Mouse (Mus musculus): ENCODE measurements at regions not wholly inside any gene's neighbourhood (a gene's known extent, or its start where the extent isn't known, plus 50 kb on each side); places are given as distances from the start of the nearest gene placed in this dataset.

DNA sequence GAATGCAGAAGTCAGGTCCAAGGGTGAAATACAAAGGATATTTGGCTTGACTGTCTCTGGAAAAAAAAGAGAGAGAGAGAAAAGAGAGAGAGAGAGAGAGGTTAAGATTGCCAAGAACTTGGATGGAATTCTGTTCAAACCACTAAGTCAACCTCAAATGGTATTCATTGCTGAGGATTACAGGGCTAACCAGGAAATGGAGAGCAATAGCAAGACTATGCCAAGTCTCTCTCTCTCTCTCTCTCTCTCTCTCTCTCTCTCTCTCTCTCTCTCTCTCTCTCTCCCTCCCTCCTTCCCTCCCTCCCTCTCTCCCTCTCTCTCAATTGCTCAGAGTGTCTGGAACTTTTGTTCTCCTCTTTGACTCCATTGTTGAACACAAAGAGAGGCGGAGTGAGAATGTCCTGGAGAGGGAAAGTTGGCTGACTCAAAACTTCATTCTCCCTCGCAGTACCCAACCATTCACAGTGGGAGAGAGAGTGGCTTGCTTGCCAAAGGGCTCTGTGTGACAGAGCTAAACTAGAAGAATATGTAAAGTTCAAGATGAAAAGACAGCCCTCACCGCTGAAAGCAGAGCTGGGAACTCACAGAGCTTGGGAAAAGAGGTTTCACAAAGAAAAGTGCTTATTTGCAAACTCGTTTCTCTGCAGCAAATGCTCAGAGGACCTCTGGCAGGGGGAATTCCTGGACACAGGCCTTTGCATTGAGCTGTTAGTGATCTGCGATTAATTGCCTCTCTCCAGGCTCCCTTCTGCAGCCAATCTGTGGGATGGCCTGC is 487.1 kb upstream of the Cdh11 start:
- no peak for DNase-seq

DNA sequence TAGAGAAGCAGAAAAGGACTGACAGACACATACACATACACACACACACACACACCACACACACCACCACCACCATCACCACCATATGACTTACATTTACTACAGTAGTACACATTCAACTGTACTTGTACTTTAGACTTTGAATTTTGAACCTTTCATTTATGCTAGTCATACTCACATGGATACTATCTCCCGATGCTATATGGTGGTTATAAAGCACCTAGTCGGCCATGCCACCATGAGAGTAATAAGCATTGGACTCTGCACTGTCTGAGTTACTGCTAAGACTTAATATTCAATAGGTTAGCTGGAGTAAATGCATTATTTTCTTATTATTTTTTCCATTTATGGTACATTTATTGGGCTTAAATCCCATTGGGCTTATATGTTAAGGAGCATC is 488.0 kb upstream of the Cdh11 start:
- no peak for DNase-seq

DNA sequence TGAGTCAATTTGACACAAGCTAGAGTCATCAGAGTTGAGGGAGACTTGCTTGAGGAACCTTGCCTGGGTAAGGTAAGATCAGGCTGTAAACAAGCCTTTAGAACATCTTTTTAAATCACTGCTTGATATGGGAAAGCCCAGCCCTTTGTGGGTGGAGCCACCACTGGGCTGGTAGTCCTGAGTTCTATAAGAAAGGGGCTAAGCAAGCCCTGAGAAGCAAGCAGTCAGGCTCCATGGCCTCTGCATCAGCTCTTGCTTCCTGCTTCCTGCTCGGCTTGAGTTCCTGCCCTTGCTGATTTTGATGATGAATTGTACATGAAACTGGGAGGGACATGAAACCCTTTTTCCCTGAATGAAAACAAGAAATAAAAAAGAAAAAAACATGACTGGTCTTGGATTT is 496.4 kb upstream of the Cdh11 start:
- DNase-seq: no peak

DNA sequence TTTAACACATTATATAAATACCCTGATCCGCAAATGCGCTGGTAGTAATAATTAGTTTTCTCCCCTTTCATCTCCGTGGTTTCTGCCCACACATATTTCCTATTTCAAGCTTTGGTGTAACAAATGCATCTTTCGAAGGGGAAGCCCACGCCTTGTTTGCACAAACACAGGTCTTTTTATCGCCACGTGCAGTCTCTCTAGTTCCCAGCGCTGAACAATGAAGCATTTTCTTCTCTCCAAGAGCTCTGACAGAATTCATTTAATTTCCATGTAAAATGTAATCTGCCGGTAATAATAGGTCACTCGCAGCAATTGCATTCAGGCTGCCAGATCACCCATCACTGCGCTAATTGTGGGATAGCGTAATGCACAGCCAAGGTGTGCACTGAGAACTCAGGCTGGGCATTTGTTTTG is 503.1 kb upstream of the Cdh11 start:
- DNase-seq: no peak

DNA sequence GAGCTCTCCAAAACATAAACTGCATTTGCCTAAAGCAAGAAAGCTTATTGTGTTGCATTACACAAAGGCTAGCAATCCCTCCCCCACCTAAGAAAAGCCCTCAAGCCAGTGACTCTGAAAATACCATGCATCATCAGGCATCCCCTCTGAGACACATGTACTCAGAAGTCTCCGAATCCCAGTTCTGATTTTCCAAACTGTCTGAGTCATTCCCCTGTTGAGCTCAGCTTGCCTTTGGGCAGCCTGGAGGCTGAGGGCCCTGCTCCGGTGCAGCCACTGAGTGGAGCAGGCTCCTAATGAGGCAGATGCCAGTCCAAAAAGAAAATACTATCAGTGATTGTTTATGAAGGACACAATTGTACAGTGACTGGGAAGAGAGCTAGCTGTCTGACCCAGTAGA is 507.5 kb upstream of the Cdh11 start:
- no peak for DNase-seq

DNA sequence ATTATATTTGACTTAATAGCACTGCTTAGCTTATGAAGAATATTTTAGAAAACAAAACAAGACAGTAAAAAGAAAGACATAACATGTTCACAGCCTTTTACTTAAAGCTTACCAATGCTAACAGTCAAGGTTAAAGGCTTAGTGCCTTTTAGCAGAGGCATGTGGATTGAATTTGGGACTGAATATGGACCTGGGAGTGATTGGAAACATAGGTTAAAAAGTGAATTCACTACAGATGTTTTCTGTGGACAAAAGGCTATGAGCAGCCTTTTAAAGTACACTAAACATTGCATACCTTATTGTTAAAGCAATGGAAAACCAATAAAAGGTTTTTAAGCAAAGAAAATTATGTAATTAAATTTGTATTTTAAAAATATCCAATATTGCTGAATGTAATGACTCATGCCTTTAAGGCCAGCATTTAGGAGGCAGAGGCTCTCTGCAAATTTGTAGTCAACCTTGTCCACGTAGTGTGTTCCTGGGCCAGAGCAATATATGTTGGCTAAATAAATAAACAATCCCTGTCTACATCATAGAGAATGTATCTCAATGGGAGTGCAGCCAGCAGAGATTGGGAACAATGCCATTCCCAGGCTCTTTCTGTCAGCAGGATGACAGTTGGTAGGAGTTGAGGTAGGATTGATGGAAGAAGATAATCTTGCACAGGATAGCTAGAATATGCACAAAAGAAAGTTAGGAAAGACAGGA is 521.2 kb upstream of the Cdh11 start:
- no peak for DNase-seq

DNA sequence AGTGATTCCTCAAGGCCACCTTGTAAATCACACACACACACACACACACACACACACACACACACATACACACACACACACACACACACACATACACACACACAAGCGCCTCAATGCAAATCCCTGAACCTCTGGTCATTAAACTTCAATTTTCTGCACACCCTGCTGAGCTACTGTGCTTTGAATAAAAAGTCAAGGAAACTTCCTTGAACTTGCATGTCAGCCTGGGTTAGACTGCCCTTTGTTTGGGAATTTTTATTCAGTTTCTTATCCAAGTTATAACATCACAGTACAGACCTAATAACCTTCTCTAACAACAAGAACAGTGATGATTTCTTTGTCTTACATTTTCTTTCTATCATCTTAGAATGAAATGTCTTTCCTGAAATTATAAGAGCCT is 528.1 kb upstream of the Cdh11 start:
- no peak for DNase-seq

DNA sequence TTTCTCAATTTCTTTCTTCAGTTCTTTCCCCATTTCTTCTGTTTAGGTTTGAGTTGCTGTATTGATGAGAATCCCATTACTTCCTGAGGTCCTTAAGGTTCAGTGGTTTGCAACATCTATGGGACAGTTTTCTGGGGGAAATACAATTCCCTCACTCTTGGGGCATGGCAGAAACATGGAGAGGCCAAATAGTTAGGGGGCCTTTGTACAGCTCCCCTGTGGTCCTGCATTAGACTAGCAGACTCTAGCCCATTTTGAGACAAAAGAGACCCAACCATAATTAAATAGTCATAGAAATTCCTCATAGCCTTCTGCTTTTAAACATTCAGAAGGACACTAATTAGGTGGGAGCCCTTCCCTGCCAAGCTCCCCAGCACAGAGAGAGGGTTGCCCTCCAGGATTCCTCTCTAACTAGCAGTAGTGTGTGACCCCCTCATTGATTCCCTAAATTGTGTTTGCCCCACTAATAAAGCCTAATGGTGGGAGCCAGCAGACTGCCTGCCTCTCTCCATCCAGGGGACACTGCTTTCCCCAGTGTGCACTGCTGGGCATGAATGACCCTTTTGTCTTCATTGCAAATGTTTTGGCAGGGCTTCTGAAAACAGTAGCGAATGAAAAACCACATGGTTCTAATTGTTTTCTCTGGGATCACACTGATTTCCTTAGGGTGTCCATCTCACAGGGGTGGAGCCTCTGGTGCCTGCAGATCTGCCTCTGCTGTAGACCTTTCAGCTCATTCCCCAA is 529.0 kb upstream of the Cdh11 start:
- DNase-seq: no peak

DNA sequence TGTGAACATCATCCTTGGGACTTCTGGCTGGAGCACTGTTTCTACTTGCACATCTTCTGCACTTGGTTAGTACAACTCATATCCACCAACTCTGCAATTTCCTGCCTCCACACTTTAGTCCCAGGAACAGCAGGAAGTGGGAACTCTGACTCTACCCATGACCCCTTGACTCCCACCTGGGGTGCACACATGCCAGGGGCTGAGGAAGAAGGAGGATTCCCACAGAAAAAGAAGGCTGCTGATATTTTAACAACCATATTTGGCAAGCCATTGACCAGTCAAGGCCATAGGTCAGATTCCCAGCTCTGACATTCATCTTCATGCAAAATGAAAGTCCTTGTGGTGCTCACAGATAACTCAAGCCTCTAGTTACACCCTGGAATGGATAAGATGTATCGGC is 530.3 kb upstream of the Cdh11 start:
- DNase-seq: no peak

DNA sequence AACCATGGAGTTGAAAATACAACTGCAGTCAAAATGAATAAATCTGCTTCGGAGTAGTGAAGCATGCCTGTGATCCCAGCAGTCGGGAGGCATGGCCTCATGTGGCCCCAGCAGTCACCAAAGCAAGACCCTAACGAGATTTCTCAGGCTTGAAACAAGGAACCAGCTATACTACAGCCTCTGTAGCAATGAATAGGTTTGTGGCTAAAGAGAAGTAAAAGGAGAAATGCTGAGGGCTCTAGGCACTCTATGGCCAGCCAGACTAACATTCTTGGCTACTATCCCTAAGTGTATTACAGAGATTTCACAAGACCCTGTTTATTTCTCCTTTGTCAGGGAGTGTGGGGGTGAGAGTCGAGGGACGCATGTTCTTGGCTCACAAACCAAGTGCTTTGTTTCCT is 531.2 kb upstream of the Cdh11 start:
- DNase-seq: peak; percentile 11

DNA sequence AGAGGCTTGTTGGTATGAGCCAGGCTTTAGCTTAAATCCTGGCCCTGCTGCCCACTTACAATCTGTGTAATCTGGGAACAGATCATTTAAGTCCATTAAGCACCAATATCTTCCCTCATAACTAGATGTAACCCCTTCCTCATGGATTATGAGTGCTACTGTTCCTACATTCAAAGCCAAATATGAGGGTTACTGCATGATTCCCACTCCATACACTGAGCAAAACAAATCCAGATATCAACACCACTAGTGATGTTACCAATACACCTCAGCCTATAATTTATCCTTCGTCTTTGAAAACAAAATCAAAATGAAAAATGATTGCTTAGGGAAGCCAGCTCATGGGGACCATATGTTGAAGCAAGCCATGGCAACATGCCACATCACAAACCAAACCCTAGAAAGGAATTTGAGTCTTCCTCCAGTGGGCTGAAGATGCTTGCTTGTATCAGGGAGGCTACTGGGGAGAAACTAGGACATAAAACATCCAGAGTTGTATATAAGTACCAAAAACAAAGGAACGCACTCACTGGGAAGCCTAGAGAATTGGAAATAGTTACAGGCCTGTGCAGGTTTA is 531.8 kb upstream of the Cdh11 start:
- no peak for DNase-seq

DNA sequence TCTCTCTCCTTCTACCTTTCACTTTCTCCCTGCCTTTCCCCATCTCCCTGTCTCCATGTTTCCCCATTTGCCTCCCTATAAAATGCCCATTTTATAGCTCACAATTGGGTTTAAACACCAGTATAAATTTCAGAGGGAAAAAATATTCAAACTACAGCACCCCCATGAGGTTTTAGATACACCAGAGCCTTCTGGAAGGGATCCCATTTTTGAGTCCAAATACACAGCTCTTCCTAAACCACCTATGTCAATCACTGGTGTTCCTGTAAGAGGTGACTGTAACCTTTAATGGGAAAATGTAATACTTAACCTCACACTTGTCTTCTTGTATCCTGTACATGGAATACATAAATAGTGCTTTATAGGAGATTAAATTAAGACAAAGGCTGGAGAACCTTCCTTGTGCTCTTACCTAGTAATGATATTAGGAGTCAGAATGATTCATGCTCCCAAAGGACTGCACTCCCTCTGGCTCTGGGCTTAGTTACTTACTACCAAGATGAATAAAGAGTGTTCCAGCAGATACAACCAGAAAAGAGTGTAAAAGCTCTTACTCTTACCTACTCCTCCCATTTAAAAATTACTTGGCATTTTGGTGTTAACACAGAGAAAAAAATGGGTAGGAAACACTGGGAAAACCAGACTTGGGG is 538.7 kb upstream of the Cdh11 start:
- DNase-seq: no peak

DNA sequence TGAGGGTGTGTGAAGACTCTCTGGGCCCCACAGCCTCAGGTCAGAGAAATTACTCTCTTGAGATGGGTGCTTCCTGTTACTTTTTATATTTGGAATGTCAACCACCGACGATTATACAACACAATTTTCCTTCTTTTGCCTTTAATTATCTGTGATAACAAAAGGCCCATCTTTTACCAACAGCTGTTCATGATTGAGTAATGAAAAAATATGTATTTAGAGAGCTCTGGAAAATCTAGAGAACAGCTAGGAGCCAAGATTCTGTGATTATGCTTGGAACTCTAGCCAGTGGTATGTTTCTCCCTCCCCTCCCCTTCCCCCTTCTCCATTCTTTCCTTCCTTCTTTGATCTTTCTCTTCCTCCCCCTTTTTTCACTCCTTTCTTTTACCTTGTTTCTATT is 546.0 kb upstream of the Cdh11 start:
- no peak for DNase-seq

DNA sequence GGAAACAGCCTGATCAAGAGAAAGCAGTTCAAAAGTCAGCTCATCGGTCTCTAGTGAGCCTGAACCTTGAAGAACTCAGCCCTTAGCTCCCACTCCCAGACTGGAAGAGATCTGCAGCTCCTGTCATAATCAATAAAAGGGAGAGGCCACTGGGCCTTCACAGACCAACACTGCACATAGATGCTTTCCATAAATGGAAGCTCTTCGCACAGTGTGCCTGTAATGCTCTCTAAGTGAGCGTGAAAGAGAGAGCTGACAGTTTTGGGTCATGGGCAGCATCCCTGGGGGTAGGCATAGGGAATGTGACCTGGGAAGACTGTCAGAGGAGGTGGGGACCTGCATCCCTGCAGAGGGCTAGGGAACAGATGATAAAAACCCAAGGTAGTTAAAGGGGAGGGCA is 551.9 kb upstream of the Cdh11 start:
- no peak for DNase-seq

DNA sequence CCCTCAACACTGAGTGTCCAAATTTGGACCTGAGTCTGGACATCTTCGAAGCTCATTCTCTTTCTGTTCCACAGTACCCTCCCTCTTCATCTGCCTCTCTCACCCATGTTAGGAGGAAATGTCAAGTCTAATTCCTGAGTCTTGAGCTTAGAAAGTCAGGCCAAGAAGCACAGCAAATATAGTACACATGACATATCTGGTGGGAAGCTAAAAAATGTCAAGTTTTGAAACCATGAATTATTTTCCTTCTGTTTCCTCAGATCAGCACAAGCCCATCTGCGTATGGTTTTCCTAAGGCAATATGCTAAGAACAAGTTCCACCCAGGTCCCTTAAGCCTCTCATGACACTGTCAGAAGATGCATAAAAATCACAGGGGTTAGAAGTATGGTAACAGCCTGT is 553.6 kb upstream of the Cdh11 start:
- DNase-seq: no peak

DNA sequence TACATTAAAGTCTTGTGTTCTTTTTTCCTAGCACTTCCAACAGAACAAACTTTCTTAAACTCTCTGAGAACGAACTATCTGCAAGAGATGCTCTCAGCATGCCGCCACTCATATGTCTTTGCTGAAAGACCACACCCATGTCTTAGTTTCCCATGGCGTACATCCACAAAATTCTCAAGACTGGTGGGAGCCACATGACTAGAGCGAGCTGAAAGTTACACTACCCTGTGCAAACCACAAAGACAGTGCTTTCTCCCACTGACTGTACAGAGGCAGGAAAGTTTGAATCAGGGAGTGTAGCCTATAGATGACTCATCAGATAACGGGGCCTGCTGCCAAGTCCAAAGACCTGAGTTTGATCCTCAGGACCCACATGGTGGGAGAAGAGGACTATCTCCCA is 554.5 kb upstream of the Cdh11 start:
- no peak for DNase-seq

DNA sequence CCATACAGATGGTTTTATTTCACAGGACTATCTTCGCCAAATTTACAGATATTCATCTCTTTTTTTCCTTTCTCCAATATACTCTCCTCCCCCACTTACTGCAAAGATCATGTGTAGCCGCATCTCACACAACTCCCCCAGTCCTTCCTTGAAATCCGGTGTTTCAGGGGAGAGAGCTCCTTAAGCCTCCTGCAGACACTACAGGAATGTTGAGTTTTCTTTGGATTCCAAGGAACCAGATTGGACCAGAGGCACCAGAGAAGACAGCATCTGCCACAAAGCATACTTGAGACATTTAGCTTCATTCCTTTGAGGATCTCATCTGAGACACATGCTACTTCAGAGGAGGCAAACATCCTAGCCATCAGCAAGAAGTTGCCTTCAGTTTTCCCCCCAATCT is 558.4 kb upstream of the Cdh11 start:
- no peak for DNase-seq

DNA sequence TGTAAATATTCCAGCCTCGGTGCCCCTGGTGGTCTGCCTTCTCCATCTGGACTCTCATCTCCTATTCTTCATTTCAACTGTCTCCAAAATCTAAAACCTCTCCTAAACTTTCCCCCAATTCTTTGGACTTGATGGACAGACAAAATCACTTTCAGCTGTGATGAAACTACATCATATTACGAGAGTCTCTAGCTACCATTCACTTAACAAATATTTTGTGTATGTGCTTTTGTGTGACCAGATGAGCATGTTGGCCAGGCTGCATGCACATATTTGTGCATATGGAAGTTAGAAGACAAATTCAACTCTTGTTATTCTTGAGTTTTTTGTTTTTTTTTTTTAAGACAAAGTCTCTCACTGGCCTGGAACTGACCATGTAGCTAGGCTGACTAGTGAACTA is 559.4 kb upstream of the Cdh11 start:
- DNase-seq: no peak

DNA sequence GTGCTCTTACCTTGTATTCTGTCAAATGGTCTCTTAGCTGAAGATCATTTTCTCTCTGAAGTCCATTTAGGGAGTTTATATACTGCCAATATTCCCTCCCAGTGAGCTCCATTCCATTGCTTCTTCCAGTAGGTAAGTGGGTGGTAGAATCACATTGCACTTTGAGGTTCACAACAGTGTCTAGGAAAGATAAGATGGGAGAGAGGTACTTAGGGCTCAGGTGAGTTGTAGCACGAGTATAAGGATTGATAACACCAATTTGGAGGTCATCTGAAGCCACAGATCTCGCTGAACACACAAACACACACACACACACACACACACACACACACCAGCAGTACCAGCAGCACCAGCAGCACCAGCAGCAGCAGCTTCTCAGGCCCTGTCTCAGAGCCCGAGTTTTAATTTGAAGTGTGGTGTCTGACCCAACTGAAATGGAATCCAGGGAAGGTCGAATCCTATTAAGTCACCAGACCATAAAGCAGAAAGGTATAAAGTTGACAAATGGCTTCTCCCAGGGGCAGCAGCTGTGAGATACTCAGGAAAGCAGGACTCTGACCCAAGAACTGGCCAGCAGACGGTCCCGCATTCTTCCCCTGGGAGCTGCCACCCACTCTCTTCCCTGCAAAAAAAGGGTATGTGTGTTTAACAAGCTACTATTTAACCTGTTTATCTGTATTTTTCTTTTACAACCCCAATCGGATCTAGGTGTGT is 561.9 kb upstream of the Cdh11 start:
- DNase-seq: no peak

DNA sequence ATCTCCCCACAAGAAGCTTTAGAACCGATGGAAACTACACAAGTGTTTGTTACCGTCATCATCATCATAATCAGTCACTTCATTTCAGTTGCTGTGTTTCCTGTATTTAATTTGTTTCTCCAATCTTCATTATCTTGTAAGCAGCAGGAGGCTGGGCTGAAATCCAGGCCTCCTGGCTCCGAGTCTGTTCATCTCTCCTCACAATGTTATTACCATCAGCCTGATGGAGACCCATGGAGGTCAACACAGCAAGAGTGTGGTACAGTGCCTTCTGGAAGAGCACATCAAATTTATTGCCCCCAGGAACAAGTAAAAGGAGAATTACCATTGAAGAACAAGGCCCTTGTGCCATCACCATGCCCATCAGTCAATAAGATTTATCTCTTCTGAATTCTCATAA is 576.3 kb upstream of the Cdh11 start:
- peak; percentile 1 for DNase-seq

DNA sequence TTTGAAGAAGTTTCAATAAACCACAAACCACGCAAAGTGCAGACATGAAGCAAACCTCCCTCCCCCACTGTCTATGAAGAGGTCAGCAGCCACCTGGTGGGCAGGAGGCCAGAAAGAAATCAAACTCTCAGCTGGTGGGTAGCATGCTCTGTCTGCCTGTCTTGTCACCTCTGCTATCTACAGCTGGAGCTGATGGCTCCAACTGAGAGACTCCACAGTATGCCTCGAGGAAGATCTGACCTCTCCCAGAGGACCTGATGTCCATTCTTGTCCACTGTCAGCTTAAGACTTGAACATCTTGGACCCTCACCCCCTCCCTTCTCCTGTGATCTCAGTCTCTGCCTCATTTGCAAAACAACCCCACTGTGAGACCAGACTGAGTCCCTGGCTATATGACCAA is 585.0 kb upstream of the Cdh11 start:
- DNase-seq: no peak

DNA sequence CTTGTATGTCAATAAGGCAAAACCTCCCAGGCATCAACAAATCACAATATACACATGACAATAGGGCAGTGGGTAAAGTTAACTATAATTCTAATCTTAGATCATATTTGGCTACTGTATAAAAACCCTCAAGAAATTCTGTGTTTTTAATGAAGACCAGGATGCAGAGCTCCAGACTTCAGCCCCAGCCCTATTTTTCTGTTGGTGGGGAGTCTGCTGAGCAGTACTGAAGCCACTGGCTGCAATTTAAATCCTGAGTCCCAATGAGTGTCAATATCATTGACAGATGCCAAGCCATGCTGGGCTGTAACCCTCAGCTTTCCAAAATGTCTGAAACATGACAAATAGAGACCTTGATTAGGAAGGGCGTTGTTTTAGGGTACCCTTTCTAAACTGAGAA is 587.6 kb upstream of the Cdh11 start:
- no peak for DNase-seq

DNA sequence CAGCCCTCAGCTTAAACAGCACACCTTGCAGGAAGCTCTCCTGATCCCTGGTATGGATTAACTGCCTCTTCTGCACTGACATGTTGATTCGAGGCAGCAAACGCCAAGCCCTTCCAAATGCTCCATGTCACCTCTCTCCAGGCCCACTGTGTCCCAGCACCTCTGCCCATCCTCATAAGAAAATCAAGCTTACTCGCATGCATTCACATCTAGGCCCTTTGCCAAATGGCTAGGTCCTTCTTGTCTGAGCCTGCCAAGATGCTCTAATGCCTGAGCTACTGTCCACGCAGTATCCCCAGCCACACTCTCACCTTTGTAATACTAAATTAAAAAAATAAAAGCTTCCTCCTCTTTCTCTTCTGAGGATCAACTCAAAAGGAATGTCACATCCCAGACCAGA is 588.7 kb upstream of the Cdh11 start:
- no peak for DNase-seq
